Mouse (Mus musculus): ENCODE measurements around the gene Fgf18.

Gene Fgf18

DNA sequence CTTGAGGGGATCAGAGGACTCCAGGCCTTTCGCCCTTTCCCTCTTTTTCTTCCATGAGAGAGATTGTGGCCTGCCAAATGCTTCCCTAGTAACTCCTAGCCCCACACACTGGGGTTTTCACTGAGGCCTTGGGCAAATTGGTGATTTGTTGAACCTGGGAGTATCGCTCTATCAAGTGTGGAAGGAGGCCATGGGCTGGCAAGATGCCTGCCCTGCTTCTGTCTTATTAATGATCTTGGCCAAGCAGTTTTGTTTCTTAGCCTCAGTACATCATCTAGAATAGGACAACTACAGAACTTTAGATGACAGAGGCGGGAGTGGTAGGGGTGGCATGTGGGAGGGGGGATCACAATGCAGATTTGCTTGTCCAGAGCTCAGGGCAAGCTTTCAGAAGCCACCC lies 31.4 kb downstream of the Fgf18 start:
- peak; percentile 28 for DNase-seq (ENCODE audit: low spot score)

DNA sequence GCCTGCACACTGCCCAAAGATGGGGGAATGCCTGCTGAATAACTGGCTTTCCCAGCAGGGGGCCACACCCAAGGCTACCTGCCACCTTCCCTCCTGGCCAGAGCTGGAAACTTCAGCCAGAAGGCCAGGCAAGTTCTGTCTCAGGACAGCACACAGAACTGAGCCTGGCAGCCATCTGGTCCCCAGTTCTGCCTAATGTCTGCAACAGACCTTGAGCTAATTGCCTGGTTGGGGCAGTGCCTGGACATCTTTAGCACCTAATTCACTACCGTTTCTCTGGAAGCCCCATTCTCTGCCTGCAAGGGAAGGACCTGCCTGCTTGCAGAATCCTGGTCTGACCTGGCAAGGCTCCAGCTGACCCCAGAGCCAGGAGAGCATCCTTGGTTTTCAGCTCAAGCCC lies 34.8 kb downstream of the Fgf18 start:
- no peak for DNase-seq (ENCODE audit: low spot score)

DNA sequence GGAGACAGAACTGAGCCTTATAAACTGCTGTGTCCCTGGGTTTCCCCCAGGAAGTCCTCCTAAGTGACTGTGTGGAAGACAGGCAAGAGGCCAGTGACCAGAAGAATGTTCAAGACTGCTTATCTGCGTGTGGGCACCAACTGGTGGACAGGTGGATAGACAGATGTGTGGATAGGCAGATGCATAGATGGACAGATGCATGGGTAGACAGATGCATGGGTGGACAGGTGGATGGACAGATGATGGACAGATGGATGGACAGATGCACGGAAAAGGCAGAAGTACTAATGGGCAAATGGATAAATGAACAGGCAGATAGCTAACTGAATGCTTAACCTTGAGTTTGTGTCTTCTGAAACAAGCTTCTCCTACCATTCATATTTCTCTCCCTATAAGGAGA lies 37.1 kb downstream of the Fgf18 start:
- DNase-seq (ENCODE audit: low spot score): no peak

DNA sequence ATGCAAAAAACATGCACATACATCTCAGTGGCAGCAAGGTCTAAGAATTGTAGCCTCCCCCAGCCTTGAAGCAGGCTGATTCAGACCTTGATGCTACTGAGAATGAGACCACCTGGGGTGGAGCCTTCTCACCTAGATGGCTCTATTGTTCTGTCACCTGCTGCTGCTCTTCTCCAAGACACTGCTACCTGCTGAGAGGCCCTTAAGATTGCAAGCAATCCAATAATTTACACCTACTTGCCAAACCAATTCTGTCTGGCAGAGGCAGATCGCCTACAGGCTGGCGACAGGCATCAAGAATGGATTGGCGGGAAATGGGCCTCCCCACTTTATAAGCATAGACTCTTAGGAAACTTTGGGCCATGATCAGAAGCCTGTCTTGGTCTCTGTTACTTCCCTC lies 39.7 kb downstream of the Fgf18 start:
- DNase-seq (ENCODE audit: low spot score): no peak

DNA sequence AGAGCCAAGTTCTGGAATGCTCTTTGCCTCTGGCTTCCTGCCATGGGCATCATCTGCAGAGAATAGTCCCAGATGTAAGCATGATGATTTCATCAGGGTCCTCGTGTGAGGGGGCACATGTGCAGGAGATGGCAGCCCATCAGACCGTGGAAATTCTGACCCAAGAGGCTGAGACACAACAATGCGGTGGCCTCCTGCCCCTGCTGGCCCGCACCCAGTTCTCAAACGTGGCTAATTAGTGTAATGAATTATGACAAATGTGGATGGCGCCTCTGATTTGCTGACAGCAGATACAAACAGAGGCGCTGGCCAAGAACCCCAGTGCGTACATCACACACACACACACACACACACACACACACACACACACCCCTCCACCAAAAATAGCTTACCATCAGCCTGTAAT lies 42.3 kb downstream of the Fgf18 start:
- DNase-seq (ENCODE audit: low spot score): no peak

DNA sequence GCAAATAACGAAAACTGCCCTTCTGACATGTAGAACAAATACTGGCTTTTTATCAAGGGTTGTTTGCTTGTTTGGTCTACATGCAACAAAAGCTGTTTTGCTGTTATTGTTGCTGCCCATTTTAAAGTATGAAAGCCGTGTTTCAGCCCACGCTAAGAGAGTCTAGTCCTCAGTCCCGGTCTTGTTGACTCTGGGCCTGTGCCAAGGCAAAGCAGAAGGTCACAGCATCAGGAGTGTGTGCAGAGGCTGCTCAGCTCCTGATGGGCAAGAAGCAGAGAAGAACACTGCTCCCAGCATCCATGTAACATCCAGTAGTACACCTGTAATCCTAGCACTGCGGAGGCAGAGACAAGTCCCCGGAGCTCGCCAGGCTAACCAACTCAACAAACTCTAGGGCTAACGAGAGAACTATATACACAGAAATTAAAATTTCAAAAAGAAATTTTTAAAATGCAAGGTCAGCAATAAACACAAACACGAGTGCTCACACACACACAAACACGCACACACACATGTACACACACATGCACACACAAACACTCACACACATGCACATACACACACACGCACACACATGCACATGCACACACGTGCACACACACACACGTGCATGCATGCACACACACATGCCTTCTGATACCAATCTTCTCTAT lies 43.8 kb downstream of the Fgf18 start:
- DNase-seq (ENCODE audit: low spot score): peak; percentile 56

DNA sequence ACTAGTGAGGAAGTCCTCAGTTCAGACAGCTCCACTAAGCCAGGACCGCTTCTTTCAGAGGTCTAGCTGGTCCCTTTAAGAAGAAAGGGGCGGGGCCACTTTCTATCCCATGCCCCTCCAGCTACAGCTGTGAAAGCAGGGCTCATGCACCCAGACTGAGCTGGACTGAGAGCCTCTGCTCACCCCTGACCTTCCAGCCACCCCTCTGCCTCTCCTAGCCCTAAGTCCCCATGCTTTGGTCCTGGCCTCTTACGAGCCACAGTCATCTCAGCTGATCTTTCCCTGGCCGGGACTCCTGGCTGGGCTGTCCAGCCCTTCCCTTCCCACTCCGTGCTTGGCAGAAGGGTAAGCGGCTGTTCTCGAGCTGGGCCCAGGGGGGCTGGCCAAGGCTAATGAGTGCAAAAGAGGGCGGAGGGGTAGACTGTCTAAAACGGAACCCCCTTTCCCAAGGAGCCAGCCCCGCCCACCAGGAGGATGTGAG lies 47.1 kb downstream of the Fgf18 start:
- DNase-seq (ENCODE audit: low spot score): no peak

DNA sequence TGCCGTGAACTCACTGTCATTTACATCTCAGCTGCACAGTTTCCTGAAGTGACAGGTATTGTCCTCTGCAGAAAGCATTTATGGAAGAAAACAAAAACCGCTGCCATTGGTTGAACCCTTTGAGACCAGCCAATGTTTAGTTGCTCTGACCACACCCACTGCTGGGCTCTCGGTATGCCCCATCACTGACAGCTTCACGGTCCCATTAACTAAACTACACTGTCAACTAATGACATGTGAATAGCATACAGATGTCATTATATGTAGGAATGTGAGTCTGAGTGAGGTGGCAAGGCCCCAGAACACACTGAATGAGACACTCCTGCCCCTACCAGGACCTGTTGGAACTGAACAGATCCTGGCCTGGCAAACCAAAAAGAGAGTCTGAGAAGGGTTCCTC lies 47.8 kb downstream of the Fgf18 start:
- no peak for DNase-seq (ENCODE audit: low spot score)

DNA sequence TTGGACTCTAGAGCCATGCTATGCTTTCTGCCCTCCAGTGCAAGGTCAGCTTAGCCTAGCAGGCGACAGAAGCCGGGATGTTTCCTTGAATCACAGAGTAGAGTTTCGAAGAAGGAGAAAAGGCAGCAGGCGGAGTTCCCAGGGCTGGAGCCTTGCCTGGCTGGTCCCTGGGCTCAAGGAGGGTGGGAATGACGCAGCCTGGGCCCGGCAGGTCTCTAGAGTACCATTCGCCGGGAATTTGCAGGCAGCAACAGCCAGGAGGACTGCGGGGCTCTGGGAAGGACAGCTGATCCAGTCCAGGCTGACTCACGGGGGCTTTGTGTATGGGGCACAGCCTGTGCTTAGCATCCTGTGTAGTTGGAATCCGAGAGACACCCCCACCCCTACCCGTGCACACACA lies 48.8 kb downstream of the Fgf18 start:
- DNase-seq (ENCODE audit: low spot score): no peak

DNA sequence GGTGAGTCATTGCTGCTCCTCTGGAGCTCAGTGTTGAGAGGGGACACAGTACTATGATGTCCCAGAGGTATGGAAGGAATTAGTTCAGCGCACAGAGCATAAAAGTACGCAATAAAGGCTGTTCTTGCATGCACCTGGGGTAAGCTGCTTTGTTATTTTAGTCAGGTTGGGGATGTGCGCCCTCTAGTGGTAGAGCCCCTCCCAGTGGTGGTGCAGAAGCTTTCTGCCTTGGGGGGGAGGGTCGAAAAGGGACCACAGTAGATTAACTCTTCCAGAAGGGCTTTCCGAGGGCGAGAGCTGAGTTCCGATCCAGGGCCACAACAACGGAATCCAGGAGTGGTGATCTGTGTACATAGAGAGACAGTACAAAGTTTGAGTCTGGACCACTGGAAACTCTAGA lies 49.3 kb downstream of the Fgf18 start:
- no peak for DNase-seq (ENCODE audit: low spot score)

DNA sequence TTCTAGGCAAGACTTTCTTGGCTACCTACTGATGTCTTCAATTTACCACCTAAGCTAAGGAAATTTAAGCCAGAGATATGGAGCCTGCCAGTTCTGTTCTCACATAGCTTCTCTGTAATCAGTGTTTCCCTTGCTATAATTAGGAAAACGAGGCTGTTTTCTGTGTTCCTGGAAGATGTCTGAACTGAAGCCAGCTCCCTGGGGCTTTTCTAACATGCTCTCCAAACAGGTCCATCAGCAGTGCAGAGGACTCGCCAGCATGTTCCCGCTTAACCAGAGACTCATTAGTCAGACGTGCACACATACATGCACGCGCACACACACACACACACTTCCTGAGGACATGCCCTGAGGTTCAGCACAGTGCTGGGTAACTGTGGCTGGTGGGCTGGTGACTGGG lies 57.3 kb downstream of the Fgf18 start:
- DNase-seq (ENCODE audit: low spot score): no peak

DNA sequence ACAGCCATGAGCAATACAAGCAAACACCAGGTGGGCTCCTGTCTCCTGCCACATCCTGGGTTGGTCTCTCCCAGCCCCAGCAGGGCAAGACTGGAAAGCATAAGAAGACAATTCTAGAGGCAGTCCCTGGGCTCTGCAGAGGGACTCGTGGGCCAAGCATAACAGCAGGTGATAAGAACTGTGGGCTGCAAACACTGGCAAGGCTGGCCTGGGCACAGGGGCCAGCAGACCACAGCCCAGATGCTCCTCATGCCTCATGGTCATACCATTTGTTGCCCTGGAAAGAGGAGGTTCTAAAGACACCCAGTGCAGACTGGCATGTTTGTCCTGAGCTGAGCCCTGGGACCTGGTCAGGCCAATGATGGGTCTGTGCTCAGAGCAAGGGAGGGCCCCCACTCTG lies 59.0 kb downstream of the Fgf18 start:
- no peak for DNase-seq (ENCODE audit: low spot score)

DNA sequence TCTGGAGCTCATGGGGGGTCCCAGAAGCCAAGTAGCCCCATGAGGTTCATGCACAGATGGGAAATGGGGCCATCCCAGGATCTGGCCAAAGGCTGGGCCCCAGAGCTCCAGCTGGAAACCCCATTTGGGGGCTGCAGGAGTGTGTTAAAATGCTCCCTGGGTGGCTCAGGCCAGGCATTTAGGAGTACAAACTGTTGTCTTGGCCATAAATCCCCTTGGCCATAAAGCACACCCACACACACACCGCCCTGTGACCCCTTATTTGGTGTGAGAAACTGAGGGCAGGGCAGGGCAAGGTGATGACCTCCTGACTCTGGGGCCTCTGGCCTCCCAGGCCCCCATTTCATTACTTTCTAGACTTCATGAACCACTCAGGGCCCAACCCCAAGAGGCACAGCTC lies 61.2 kb downstream of the Fgf18 start:
- no peak for DNase-seq (ENCODE audit: low spot score)

DNA sequence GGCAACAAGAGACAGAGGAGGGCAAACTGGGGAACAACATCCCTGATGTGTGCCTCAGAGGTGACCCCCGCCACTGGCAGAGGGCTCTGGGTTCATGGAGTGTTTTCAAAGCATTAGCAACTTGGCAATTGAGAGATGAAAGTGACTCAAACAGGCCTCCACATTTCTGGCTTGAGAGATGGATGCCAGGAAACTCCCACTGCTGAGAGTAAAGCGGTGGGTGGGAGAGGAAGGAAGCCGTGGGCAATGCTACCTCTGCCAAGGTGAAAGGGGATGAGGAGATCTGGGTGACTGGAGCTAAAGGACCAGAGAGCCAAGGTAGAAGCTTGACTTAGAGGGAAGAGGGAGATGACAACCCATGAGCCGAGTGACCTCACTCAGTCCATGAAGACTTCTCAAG lies 61.7 kb downstream of the Fgf18 start:
- DNase-seq (ENCODE audit: low spot score): no peak

DNA sequence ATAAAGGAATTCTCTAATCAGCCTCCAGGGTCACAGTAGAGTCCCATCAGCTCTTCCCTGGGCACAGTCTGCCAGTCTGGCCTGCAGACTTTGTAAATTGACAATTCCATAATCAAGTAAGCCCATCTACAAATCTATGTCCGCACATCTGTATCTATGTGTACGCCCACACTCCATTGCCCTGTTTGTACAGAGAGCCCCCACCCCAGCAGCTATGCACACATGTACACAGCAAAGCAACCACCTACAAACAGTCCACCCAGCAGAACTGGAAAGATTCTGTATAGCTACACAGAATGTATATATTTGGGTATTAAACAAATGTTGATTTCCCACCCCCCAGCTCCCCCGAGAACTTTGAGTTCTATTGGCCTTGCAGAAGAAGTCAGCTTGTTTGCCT lies 62.1 kb downstream of the Fgf18 start:
- DNase-seq (ENCODE audit: low spot score): no peak

DNA sequence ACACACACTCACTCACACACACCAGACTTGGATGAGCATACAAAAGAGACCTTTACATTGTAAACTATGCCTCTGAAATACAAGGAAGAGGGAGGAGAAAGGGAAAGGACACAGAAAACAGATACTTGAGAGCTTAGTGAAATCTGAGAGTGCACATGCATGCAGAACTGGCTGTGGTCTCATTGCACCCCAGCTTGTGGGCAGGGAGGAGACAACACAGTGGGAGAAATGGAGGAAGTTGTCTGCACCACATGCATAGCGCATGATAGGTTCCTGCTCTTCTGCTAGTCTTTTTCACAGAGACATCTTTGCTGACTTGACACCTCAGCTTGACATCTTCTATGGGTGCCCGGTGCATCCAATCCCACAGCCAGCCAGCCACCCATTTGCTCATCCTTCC lies 63.2 kb downstream of the Fgf18 start:
- DNase-seq (ENCODE audit: low spot score): no peak

DNA sequence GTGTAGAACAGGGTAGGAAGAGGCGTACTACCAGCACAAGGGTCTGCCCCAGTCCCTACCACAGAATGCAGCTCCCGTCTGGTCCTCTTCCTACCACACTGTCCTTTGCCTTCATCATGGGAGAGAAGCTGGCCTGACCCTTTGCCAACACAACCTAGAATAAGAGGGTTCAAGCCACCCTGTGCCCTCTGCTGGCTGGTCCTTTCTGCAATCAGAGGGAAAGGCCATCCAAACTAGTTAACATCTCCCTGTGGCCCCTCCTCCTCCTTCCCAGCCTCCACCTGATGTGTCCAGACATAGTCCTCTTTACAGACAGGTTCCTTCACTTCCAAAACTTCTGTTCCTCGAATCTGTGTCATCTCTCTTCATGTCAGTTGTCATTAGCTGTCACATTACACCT lies 66.0 kb downstream of the Fgf18 start:
- no peak for DNase-seq (ENCODE audit: low spot score)

DNA sequence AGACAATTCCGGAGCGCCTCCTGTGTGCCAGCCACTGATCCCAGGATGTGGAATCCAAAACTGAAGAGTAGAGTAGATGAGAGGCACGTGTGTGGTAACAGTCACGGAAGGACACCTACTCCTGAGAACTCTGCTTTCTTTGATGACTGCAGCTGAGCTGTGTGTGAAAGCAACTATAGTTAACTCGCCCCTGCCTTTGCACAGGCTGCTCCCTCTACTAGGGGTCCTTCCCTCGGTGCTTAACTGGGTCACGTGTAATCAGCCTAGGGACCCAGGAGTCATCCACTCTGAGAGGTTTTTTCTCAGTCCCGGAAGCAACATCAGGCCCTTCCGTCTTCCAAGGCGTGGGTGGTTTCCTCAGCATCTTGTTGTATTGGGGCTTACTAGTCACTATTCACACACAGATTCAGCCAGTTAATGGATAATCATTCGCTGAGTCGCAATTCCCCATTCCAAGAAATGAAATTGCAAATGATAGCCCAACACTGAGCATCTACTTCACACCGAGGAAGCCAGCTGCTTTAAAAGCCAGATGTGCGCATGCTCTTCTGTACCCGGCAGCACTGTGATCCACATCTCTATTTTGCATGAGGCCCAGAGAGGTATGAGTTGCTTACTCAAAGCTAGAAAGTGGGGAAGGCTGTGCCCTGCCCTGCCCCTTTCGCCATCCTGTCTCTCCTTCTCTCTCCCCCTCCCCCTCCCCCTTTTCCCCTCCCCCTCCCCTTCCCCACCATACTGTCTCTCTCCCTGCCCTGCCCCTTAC lies 67.0 kb downstream of the Fgf18 start:
- DNase-seq (ENCODE audit: low spot score): no peak

DNA sequence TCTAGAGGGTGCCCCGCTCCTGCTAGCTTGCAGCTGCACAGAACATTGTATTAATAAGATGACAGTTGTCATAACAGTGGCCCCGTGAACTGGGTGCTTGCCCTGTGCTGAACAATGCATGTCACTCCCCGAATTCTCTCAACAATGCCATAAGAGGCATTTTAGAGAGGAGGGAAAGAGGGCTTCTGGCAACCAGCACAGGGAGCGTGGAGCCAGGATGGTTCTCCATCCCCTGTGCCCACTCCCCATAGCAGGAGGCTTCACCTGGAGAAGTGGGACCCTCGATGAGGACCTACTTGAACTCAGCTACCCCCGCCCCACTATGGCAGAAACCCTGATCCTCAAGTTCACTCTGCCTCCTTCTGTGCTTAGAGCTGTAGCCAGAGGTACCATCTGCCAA lies 67.8 kb downstream of the Fgf18 start:
- no peak for DNase-seq (ENCODE audit: low spot score)

DNA sequence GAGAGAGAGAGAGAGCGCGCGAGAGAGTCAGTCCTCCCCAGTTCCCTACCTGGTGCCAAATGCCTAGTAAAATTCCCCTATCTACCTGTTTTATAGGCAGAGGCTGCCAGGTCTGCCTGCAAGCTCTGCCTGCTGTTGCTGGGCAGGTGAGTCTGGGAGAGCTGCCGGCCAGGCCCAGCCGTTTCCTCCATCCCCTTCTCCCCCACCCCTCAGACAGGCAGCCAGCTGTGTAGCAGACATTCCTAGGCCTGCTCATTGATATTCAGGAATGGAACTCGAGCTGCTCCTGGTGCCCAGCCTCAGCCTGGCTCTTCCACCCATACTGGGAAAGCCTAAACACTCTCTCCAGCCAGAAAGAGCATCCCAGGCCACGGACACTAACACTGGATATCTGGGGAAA lies 69.2 kb downstream of the Fgf18 start:
- no peak for DNase-seq (ENCODE audit: low spot score)

DNA sequence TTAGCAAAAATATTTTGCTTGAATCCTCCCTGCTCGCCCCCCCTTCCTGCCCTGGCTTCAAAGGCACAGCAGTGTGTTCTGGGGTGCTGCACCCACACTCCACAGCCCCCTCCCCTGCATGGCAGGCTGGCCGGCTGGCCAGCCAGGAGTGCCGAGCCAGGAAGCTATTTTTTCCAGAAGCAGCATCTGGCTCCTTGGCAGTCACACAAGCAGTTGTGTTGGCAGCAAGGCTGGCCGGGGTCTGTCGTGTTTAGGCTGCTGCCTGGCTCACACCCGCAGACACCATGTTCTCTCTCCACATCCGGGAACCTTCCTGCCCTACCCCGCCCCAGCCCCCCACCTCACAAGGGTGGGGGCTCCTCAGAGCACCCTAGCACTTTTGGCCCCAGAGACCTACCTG lies 71.9 kb downstream of the Fgf18 start:
- DNase-seq (ENCODE audit: low spot score): peak; percentile 38

DNA sequence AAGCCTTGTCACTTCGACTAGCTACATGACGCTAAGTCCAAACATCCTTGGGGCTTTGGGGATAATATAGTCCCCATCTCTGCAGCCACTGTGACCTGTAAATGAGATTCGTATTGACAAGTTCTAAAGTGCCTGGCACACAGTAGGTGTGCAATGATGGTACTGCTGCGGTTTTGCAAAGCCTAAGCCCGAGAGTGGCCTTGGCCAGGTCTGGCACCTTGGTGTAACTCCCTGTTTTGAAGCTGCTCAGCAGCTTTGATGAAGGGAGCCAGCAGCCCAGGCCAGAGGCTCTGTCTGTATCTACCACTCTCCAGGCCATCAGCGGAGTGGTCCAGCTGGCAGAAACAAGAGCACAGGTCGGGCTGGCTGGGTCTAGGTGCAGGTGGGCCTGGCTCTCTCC lies 72.7 kb downstream of the Fgf18 start:
- no peak for DNase-seq (ENCODE audit: low spot score)

DNA sequence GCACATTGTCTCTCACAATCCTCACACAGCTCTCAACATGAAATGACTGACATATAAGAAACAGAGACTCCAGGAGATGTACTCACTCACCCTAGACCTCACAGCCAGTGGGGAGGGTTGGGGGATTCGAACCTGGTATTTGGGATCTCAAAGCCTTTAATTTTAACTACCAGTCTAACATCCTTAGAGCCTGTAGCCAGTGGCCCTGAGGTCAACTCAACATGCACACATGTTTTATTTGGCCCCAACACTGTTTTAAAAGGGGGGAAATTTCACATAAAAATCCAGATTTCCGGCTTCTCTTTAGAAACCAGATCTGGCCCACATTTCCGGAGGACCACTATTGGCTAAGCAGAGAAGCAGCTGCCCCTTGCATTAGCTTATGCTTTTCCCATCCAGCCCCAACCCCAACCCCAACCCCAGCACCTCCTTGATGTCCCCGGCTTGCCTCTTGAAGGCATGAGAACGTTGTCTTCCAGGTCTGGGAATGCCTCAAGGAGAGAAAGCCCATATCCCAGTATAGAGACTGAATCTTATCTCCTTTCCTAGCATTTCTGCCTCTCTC lies 75.8 kb downstream of the Fgf18 start:
- DNase-seq (ENCODE audit: low spot score): no peak

DNA sequence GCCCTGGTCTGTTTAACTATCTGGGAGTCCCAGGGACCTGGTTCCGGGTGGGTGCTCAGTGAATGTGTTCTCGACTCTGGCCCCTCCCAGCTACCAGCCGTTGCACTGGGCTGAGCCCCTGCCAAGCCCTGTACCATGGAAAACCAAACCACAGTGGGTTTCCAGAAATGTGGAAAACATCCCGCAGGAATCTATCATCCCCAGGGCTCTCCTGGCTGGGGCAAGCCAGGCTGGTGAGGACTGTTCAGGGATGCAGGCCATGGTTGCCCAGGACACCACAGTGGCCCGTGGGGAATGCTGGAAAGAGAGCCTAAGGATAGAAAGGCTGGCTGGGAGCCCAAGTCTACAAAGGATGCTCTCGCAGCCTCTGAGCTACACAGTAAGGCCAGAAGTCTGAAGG lies 76.7 kb downstream of the Fgf18 start:
- no peak for DNase-seq (ENCODE audit: low spot score)

Measured in ovary, postnatal 36 days (tissue).